Mouse (Mus musculus) brown adipose tissue, adult 24 weeks (tissue): ENCODE measurements around the gene Mettl6. TPM values are rescaled to one million over a fixed set of nuclear protein-coding genes. Genes with fewer than 3 reads are reported as not detected.
"Not testable (repeated sequence)": the region's sequence is repeated elsewhere in the genome, so short reads cannot be mapped to it uniquely, and the experiment has no call there.

Experiments
- H3K27ac ChIP-seq: fragments of 200-500 bp; replicated peaks from 2 replicates; pipeline ENCODE4 v1.5.1; 2012; ENCODE audit warnings: low read depth, mild to moderate bottlenecking, low read length
- H3K4me1 ChIP-seq: fragments of 200-500 bp; 2 replicates; pipeline ENCODE4 v1.6.1; 2012; ENCODE audit warnings: low read length, mixed read lengths; ENCODE audit not compliant: control insufficient read depth, insufficient read depth, insufficient read length
- H3K4me3 ChIP-seq: fragments of 200-500 bp; 2 replicates; pipeline ENCODE4 v1.5.1; 2012; ENCODE audit warnings: low read depth, mild to moderate bottlenecking, low read length, moderate library complexity; ENCODE audit not compliant: insufficient read depth
- polyA plus RNA-seq: library from polyadenylated mRNA; stranded (reverse); fragments of >200 nt; gene quantifications from 2 replicates; pipeline ENCODE4 v1.2.4, GENCODE M21; 2012; ENCODE audit not compliant: missing spikeins, insufficient read depth, insufficient read length

The Mettl6 gene
- polyA plus RNA-seq, 1 experiment = 16.9 TPM

DNA sequence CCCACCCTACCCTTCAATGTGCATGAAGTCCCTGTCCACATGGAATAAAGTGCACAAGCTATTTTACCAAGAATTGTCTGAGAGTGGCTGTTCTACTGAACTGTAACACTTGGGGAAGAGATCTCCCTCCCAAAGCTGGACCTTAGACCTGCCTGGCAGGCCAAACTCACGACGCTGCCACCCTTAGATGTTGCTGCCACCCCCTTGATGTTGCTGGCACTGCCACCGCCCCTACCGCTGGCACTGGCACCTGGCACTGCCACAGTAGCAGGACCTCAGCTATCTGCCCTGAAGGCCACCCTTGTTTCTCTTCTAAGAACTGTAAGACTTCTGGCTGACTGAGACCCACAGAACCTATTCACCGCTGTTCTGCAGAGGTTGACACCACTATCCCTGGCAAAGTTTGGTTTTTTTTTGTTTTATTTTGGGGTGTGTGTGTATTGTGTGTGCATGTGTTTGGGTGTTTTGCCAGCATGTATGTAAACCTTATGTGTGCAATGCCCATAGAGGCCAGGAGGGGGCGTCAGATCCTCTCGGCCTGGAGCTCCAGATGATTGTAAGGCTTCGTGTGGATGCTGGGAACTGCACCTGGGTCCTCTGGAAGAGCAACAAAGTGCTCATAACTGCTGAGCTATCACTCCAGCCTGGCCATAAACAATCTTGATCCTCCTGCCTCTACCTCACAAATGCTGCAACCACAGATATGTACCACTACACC, 39.8 kb downstream of the Mettl6 start:
- Histone ChIP-seq H3K27ac (no peak overlapping the region), H3K4me3 (no peak overlapping the region), H3K4me1 (peaks cover 16% of the 10 kb centered on the region)

DNA sequence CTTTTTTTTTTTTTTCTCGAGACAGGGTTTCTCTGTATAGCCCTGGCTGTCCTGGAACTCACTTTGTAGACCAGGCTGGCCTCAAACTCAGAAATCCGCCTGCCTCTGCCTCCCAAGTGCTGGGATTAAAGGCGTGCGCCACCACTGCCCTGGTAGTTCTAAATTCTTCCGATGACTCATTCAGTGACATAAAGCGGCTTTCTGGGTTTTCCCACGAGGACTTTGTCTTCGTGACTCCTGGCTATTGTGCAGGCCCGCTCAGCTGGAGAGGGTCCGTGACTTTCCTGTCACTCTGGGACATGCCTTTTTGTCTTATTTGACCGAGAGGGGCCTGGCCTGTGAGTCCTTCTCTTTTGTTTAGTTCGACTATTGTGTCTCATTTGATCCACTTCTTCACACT, 40.9 kb downstream of the Mettl6 start:
- H3K4me1 ChIP-seq = peaks cover 17% of the 10 kb centered on the region
- H3K27ac ChIP-seq, H3K4me3 ChIP-seq: not testable (repeated sequence)

DNA sequence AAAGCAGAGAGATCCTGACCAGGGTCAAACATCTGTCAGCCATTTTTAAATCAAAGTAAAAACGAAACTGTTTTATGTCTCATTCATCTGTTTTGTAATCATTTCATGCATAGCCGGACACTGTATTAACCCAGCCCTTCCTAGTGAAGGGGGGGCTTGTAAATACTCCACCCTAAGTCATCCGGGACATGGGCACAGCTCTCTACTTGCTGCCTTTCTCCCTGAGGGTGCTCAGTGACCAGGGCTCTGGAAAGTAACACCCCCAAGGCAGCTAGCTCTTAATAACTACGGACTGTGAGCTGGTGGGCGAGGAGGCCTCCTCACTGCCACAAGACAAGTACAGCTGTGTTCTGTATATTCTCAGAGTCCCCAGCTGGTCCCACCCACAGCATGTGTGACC, 45.8 kb downstream of the Mettl6 start:
- Histone ChIP-seq H3K4me1 (peaks cover 4% of the 10 kb centered on the region; the same call in 1 of the 2 replicates), H3K4me3 (no peak overlapping the region), H3K27ac (peak overlapping the region; percentile 77)

DNA sequence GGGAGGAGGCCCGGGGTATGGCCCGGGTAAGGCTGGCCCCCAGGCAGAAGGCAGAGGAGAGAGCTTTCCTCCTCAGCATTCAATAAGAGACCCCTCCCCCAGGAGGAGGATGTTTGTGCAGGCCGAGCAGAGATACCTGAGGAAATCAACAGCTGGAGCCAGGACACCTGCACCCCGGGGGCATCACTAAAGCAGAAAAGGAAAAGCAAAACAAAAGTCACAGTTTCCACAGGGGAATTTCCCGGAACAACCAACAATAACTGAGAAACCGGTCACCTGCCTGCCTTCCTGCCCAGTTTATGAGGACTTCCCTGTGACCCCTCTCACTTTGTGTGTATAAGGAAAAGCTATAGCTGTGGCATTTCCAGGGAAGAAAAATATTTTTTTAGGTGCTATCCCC, 51.2 kb downstream of the Mettl6 start:
- Histone ChIP-seq H3K27ac (peak overlapping the region; percentile 91), H3K4me3 (no peak overlapping the region), H3K4me1 (peaks cover 7% of the 10 kb centered on the region; the same call in 1 of the 2 replicates)

DNA sequence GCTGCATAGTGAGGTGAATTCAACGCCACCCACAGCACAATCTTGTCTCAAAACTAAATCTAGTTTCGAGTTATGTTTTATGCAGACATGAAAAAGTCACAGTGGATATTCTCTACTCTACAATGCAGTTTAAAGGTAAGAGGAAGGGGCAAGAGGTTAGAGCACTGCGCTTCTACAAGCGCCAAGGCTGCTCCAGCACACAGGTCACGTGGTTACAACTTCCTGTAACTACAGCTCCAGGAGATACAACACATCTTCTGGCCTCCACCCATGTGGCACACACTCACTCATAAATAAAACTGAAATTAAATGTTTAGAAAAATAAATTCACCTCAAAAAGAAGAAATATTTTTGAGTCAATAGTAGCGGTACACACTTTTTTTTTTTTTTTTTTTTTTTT, 54.1 kb downstream of the Mettl6 start:
- H3K27ac ChIP-seq = no peak overlapping the region
- no peak overlapping the region for H3K4me3 ChIP-seq
- peaks cover 13% of the 10 kb centered on the region for H3K4me1 ChIP-seq

DNA sequence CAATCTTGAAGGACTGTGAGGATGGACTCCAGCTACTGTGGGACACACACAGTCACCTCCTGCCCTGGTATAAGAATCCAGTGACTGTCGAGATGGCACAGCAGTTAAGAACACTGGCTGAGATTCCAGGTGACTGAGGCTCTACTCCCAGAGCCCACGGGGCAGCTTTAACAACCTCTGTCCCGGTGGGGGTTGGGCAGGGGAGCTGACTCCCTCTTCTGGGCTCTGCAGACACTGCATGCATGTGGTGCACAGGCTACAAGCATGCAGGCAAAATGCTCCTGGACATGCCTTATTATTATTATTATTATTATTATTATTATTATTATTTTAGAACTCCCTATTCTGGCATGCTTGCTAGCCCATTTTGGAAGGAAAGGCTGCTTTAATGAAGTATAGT, 54.6 kb downstream of the Mettl6 start:
- no peak overlapping the region for H3K27ac ChIP-seq
- no peak overlapping the region for H3K4me3 ChIP-seq
- peaks cover 13% of the 10 kb centered on the region for H3K4me1 ChIP-seq

DNA sequence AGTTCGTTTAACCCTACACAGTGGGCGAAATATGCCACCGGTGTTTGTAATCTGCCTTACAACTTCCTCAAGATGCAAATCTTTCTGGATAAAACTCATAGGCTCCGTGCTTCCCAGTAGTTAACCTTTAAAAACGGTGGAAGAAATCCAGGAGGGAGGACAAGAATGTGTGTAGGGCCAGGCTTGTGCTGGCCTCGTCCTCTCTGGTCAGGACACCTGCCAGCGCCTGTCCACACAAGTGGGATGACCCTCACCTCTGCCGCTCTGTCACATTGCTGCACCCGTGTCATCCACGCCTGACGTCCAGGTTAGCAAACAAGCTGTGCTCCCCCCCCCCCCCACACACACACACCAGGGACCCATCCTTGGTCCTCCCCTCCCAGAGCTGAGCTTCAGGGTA, 55.6 kb downstream of the Mettl6 start:
- Histone ChIP-seq H3K4me3 (no peak overlapping the region), H3K27ac (no peak overlapping the region)

DNA sequence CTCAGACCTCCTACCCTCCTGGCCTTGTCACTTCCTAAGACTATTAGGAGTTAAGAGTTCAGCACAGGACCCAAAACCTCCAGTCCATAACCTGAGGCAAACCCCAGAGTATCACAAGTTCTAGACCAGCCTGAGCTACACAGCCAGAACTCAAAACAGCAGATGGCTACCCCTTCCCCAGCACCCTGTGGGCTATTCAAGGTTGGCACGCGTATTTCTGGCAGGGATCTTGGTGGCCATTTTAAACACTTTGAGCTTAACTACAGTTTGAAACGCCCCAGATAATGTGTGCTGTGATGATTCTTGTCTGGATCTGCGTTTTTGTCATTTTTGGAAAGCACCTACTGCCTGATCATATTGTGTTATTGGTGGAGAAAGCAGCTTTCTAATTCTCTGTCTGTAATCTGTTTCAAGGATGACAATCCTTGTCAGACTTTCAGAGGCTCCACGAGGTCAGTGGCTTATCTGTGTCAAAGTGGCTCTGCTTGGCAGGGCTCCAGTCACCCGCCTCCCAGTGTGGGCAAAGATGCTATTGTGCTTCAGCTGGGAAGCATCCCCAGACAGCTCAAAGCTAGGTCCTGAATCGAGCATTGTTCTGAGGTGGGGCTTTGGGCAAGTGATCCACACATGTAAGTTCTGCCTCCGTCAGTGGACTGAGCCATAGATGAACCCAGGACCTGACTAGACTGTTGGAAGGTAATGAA, 56.9 kb downstream of the Mettl6 start:
- Histone ChIP-seq H3K27ac (peak overlapping the region; percentile 79), H3K4me1 (peaks cover 12% of the 10 kb centered on the region), H3K4me3 (no peak overlapping the region)

More for the DNA sequence above, 55.6 kb downstream of the Mettl6 start:
- peaks cover 13% of the 10 kb centered on the region for H3K4me1 ChIP-seq

DNA sequence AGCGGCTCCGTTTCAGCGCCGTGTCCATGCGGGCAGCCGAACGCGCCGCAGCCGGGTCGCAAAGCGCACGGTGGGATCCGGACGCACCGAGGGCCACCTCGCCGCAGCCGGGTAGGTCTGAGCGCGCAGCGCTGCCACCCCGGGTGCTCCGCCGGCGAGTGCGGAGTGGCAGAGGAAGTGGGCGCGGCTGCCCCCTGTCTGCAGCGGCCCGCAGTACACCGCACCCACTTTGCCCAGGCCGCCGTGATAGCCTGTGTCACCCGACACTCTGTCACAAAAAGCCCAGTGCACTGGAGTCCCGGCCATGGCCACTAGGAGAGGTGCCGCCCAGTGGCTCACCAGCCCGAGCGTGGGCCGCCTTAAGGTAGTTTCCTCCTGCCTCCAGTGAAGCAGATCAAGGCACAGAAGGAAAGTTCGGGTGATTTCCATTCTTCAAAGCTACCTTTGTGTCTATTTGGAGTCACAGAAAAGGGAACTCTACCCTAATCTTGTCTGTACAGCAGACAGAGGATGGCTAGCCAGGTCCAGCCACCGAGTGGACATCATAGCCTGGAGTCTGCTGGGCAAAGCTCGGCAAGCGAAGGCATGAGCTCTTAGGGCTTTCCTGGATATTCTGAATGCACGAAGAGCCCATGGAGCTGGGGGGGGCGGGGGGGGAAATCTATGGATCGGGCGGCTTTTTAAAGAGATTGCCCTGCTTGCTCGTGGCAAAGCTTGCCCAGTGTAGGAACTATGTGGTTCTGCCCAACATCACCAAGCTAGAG, 58.7 kb downstream of the Mettl6 start, which contains the start of gene Sh3bp5:
Gene Sh3bp5 (minus strand): TSS at position 149 of the 764 bp plus-strand sequence.
- Histone ChIP-seq H3K4me1 (peaks cover 20% of the 10 kb centered on the region), H3K27ac (peak within 1 kb of the TSS; percentile 91), H3K4me3 (peak within 1 kb of the TSS; percentile 85)

DNA sequence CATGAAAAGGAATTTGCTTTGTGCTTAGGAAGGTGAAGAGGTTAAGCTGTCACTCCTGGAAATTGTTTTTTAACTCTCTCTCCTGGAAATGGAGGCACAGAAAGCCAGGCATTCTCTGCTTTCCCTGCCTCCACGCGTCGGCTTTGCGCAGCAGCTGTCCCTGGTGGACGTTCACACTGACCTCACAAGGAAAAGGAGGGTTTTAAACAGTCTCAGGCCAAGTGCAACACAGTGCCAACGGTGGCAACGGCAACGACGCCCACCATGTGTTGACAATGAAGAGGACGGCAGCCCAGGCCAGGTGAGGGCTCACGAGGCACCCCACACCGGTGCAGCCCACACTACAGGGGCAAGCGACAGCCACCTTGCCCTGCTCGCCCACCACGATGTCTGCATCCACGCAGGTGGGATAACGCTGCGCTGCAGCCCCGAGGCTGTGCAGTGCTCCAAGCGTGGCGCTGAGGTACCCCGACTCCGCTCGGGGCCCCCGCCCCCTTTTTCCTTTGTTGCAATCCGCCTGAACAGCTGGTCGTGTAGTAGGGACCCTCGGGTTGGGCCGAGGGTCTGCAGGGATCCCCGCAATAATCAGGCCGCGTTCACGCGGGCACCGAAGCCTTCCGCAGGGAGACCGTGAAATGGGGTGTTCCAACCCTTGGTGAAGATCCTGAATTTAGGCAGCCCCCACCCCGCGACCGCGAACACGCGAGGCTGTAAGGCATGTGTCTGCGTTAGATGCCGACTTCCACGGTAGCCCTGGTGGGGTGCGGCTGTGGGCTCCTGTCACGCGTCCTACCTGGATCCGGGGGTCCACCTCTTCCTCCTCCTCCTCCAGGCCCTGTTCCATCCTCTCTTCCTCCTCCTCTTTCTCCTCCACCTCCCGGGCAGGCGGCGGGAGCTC, 59.6 kb downstream of the Mettl6 start:
- Histone ChIP-seq H3K27ac (peak overlapping the region; percentile 91), H3K4me1 (peaks cover 21% of the 10 kb centered on the region), H3K4me3 (peak overlapping the region; percentile 85)

GRCm38 (mm10) chr14:31434426-31434825, 60.4 kb downstream of the Mettl6 start:
- Histone ChIP-seq H3K4me3 (peak overlapping the region; percentile 34), H3K27ac (peak overlapping the region; percentile 92), H3K4me1 (peaks cover 21% of the 10 kb centered on the region)

- peak overlapping the region; percentile 92 for H3K27ac ChIP-seq
- peak overlapping the region; percentile 34 for H3K4me3 ChIP-seq
- H3K4me1 ChIP-seq = peaks cover 23% of the 10 kb centered on the region
Observed at GRCm38 (mm10) chr14:31433851-31434360, 60.9 kb downstream of the Mettl6 start.

- Histone ChIP-seq H3K4me1 (peaks cover 25% of the 10 kb centered on the region), H3K27ac (peak overlapping the region; percentile 92), H3K4me3 (peak overlapping the region; percentile 34)
Observed at GRCm38 (mm10) chr14:31433126-31433525, 61.7 kb downstream of the Mettl6 start.

GRCm38 (mm10) chr14:31432424-31432823, 62.4 kb downstream of the Mettl6 start:
- Histone ChIP-seq H3K27ac (peak overlapping the region; percentile 92), H3K4me3 (peak overlapping the region; percentile 34), H3K4me1 (peaks cover 29% of the 10 kb centered on the region)
